Mouse (Mus musculus): ENCODE data around the gene Cfl2.

DNA sequence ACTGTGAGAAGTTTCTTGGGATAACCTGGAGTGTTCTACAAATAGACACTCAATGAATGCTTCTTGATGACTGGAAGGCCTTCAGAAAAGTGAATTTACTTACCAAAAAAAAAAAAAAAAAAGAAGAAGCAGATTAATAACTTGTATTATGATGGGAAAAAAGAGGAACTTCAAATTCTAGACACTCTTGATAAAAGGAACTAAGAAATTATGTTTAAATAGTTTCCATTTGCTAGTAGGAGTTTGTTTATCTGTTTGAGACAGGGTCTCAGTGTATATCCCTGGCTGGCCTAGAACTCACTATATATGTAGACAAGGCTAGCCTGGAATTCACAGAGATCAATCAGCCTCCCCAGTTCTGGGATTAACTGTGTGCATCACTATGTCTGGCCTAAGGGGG lies 18.3 kb downstream of the Cfl2 start:
- TF ChIP-seq EP300 (optimal IDR thresholded peaks at IDR 0.05) (no peak), CTCF (IDR thresholded peaks at IDR 0.05; ENCODE audit: low read depth) (no peak)

Measured in stomach, postnatal 0 days (tissue).